ENCODE assay signal across 24 mouse cellular contexts in the genomic region with DNA sequence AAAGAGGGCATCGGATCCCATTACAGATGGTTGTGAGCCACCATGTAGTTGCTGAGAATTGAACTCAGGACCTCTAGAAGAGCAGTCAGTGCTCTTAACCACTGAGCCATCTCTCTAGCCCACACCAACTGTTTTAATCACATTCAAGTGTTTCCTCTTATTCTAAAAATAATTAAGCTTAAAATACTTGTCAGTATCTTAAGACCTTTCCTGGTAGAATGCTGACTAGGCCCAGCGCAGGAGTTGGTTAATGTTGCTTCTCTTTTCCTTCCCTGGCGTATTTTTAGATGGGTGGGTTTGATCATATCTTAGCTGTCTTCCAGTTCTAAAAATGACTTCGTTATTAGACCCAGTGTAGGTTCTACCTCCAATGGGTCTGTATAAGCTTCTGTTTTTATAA. TPM values are rescaled to one million over a fixed set of nuclear protein-coding genes. Genes with fewer than 3 reads are reported as not detected.
DNase-seq lines count a peak whose midpoint lies in the region; ATAC-seq and TF ChIP-seq lines count a peak whose summit lies in the region.
"Had no signal": no experiment of that assay in that cellular context is flagged by ENCODE, and none has a peak within 500 bp of the region (broad histone marks: within the 10 kb centered on the region; RNA-seq: fewer than 3 reads in every experiment).

No protein-coding gene starts in this region.

- 58% methylated on average over 4 of the region's 4 CpGs for WGBS in heart, embryonic 12.5 days
- WGBS in macrophage (ENCODE audit: missing documents), result 21% methylated on average over 2 of the region's 4 CpGs
- 84% methylated on average over 4 of the region's 4 CpGs for WGBS in lung, postnatal 0 days

- no peak overlapping the region for H3K4me3 ChIP-seq in heart, embryonic 12.5 days
- H3K4me3 ChIP-seq in megakaryocyte, embryonic 14.5 days (replicated peaks), result peak overlapping the region; percentile 50
- H3K4me3 ChIP-seq in macrophage (ENCODE audit: inconsistent target), result no peak overlapping the region
- no peak overlapping the region for H3K4me3 ChIP-seq in lung, postnatal 0 days (ENCODE audit: low read depth, low read length)
- H3K4me3 ChIP-seq: embryonic facial prominence, embryonic 15.5 days; hindbrain, embryonic 13.5 days; limb, embryonic 12.5 days; midbrain, embryonic 13.5 days; neural tube, embryonic 13.5 days had no signal

- no peaks in the 10 kb centered on the region; the same call in 1 of the 2 replicates for H3K36me3 ChIP-seq in heart, embryonic 12.5 days
- peaks cover 11% of the 10 kb centered on the region for H3K36me3 ChIP-seq in megakaryocyte, embryonic 14.5 days (replicated peaks; ENCODE audit: low read length)
- no peaks in the 10 kb centered on the region for H3K36me3 ChIP-seq in macrophage (ENCODE audit: inconsistent target)
- no peaks in the 10 kb centered on the region for H3K36me3 ChIP-seq in lung, postnatal 0 days (ENCODE audit: insufficient read depth, low read length)
- H3K36me3 ChIP-seq: hindbrain, embryonic 13.5 days; limb, embryonic 12.5 days; midbrain, embryonic 13.5 days; neural tube, embryonic 13.5 days had no signal

- H3K27me3 ChIP-seq in heart, embryonic 12.5 days (replicated peaks), result no peaks in the 10 kb centered on the region
- no peaks in the 10 kb centered on the region for H3K27me3 ChIP-seq in megakaryocyte, embryonic 14.5 days (replicated peaks)
- H3K27me3 ChIP-seq in lung, postnatal 0 days (replicated peaks; ENCODE audit: insufficient read depth, low read length), result no peaks in the 10 kb centered on the region
- H3K27me3 ChIP-seq: embryonic facial prominence, embryonic 15.5 days; hindbrain, embryonic 13.5 days; limb, embryonic 12.5 days; midbrain, embryonic 13.5 days; neural tube, embryonic 13.5 days had no signal

- H3K9me3 ChIP-seq in heart, embryonic 12.5 days (replicated peaks), result no peaks in the 10 kb centered on the region
- H3K9me3 ChIP-seq in megakaryocyte, embryonic 14.5 days, result no peaks in the 10 kb centered on the region
- no peaks in the 10 kb centered on the region for H3K9me3 ChIP-seq in lung, postnatal 0 days (ENCODE audit: low read length)
- H3K9me3 ChIP-seq: embryonic facial prominence, embryonic 15.5 days; hindbrain, embryonic 13.5 days; limb, embryonic 12.5 days; midbrain, embryonic 13.5 days; neural tube, embryonic 13.5 days had no signal

- peaks cover 97% of the 10 kb centered on the region for H3K79me2 ChIP-seq in macrophage (ENCODE audit: inconsistent target)

- no peak for TF ChIP-seq EP300 in lung, postnatal 0 days (IDR thresholded peaks at IDR 0.05)

- no peak overlapping the region for H3K9ac ChIP-seq in heart, embryonic 12.5 days
- H3K9ac ChIP-seq in lung, postnatal 0 days (replicated peaks; ENCODE audit: low read depth), result no peak overlapping the region
- H3K9ac ChIP-seq: embryonic facial prominence, embryonic 15.5 days; hindbrain, embryonic 13.5 days; limb, embryonic 12.5 days; lung, embryonic 14.5 days; midbrain, embryonic 13.5 days; neural tube, embryonic 13.5 days had no signal

- H3K27ac ChIP-seq in heart, embryonic 12.5 days (ENCODE audit: poor library complexity, severe bottlenecking), result no peak overlapping the region
- peak overlapping the region; percentile 60 for H3K27ac ChIP-seq in macrophage
- H3K27ac ChIP-seq in lung, postnatal 0 days (ENCODE audit: low read length), result no peak overlapping the region
- H3K27ac ChIP-seq: embryonic facial prominence, embryonic 15.5 days; hindbrain, embryonic 13.5 days; kidney, postnatal 0 days; limb, embryonic 12.5 days; midbrain, embryonic 13.5 days; neural tube, embryonic 13.5 days had no signal

- no peak overlapping the region for H3K4me2 ChIP-seq in heart, embryonic 12.5 days
- no peak overlapping the region for H3K4me2 ChIP-seq in lung, postnatal 0 days (replicated peaks; ENCODE audit: low read depth, low read length)
- H3K4me2 ChIP-seq: embryonic facial prominence, embryonic 15.5 days; hindbrain, embryonic 13.5 days; limb, embryonic 12.5 days; liver, embryonic 11.5 days; lung, embryonic 14.5 days; midbrain, embryonic 13.5 days; neural tube, embryonic 13.5 days had no signal

- no peak for ATAC-seq in heart, embryonic 12.5 days (ENCODE audit: insufficient number of reproducible peaks, low FRiP score)
- no peak; the same call in 1 of the 2 replicates for ATAC-seq in megakaryocyte, adult 5-6 weeks (ENCODE audit: poor library complexity, severe bottlenecking)
- ATAC-seq in lung, postnatal 0 days, result no peak
- ATAC-seq: forebrain, embryonic 14.5 days; midbrain, embryonic 13.5 days had no signal

- TF ChIP-seq CTCF in lung, postnatal 0 days (IDR thresholded peaks at IDR 0.05), result no peak

- peaks cover 9% of the 10 kb centered on the region; the same call in 1 of the 2 replicates for H3K4me1 ChIP-seq in heart, embryonic 12.5 days (replicated peaks)
- H3K4me1 ChIP-seq in megakaryocyte, embryonic 14.5 days, result peaks cover 77% of the 10 kb centered on the region
- no peaks in the 10 kb centered on the region for H3K4me1 ChIP-seq in lung, postnatal 0 days (ENCODE audit: insufficient read depth, low read depth, low read length)

- peak; percentile 21 to 55 for DNase-seq in heart, adult 9 months (ENCODE audit: low spot score in 2 of 2)
- DNase-seq in ovary, postnatal 10 days (ENCODE audit: low spot score), result no peak
- no peak for DNase-seq in lung, postnatal 0 days (ENCODE audit: low spot score)
- DNase-seq: adrenal gland, postnatal 10 days; cerebellum, adult 9-10 months; gastrocnemius, postnatal 10 days; heart, postnatal 14 days; kidney, adult 18-20 months; layer of hippocampus, postnatal 36 days; lung, embryonic 14.5 days; thymus, adult 18-20 months; thymus, postnatal 36 days had no signal

RNA-seq across cellular contexts. Expression of gene Nptn, which starts 6.6 kb away (rescaled TPM):
- polyA plus RNA-seq in heart, embryonic 12.5 days (2016; fragmentation: Nextera tagmentation; extraction: Ambion mirVana), result 122 and 131 TPM in 2 replicates
- polyA plus RNA-seq in megakaryocyte, embryonic 14.5 days (2012; ENCODE audit: insufficient read depth, low replicate concordance), result 231 and 377 TPM in 2 replicates
- 493 and 520 TPM in 2 replicates for total RNA-seq in megakaryocyte, adult 5-6 weeks (2015)
- 221 and 239 TPM in 2 replicates for total RNA-seq in megakaryocyte, adult 5-6 weeks (2017)
- 100 to 1,000 TPM in 23 of 26 experiments, 10 to 100 TPM in 3; 79.3 to 327 (median 178) TPM for total RNA-seq in macrophage (2018; cell fraction: chromatin; rRNA removed)
- 100 to 1,000 TPM; 221 to 473 (median 294) TPM for total RNA-seq in macrophage (2018; cell fraction: cytosol; rRNA removed)
- 100 to 1,000 TPM; 199 to 863 (median 326) TPM for total RNA-seq in macrophage (2018; cell fraction: nucleus; rRNA removed)
- polyA plus RNA-seq in macrophage (2018), result 350 to 497 TPM (median 426 TPM) in 3 replicates
- 132 and 133 TPM in 2 replicates for polyA plus RNA-seq in lung, postnatal 0 days (2015; fragmentation: Nextera tagmentation; extraction: Ambion mirVana)

RNA-seq across cellular contexts. Expression of gene Cd276, which starts 33.4 kb away (rescaled TPM):
- 39.2 and 42.4 TPM in 2 replicates for polyA plus RNA-seq in heart, embryonic 12.5 days (2016; fragmentation: Nextera tagmentation; extraction: Ambion mirVana)
- 0.52 and 1.3 TPM in 2 replicates for polyA plus RNA-seq in megakaryocyte, embryonic 14.5 days (2012; ENCODE audit: insufficient read depth, low replicate concordance)
- total RNA-seq in megakaryocyte, adult 5-6 weeks (2015), result 0.11 and 0.40 TPM in 2 replicates
- total RNA-seq in megakaryocyte, adult 5-6 weeks (2017), result 0.12 and 0.40 TPM in 2 replicates
- 1 to 10 TPM in 2 of 26 experiments, under 1 TPM in 6, not detected in 18; 0.24 to 7.0 (median 0.68) TPM for total RNA-seq in macrophage (2018; cell fraction: chromatin; rRNA removed)
- under 1 TPM in 24 of 26 experiments, not detected in 2; 0.07 to 0.76 (median 0.32) TPM for total RNA-seq in macrophage (2018; cell fraction: cytosol; rRNA removed)
- total RNA-seq in macrophage (2018; cell fraction: nucleus; rRNA removed), result 1 to 10 TPM in 8 of 26 experiments, under 1 TPM in 4, not detected in 14; 0.18 to 3.2 (median 1.5) TPM
- polyA plus RNA-seq in macrophage (2018), result 0.34 to 2.5 TPM (median 0.49 TPM) in 3 replicates
- polyA plus RNA-seq in lung, postnatal 0 days (2015; fragmentation: Nextera tagmentation; extraction: Ambion mirVana), result 9.9 and 10.7 TPM in 2 replicates

Comparison
In these comparisons a context has a peak if more than half of its experiments do, and no peak if none do; other contexts are left out.
1. DNase-seq: peak in heart, adult 9 months (2 of 2); none in ovary, postnatal 10 days (single experiment) and lung, postnatal 0 days (single experiment).